Mouse (Mus musculus) heart, postnatal 36 days (tissue): ENCODE results near the gene Catip. TPM values are rescaled to one million over a fixed set of nuclear protein-coding genes. Genes with fewer than 3 reads are reported as not detected.

ENCODE experiments used
- DNase-seq, 2 experiments: peaks; one replicate each; pipeline ENCODE4 v3.0.0; 2021 to 2022
- intact Hi-C: fragments of 180-260 bp; cut with DNase I; formaldehyde crosslinking; loops from one replicate; pipeline ENCODE4 v1.15.1; 2025
- total RNA-seq, 2 experiments: library from RNA; stranded (reverse); gene quantifications; 2 replicates each; pipeline ENCODE4 v1.2.3; 2021

Gene Catip
- total RNA-seq, 2 experiments from 2014 or later = 0.19 to 0.41 TPM

- no peak for DNase-seq
- intact Hi-C loops = no loop called here
Observed at GRCm38 (mm10) chr1:74379058-74379504, 17.2 kb downstream of the Catip start.

GRCm38 (mm10) chr1:74380484-74380883 lies 18.6 kb downstream of the Catip start:
- DNase-seq = no peak
- intact Hi-C loops = no loop called here

- intact Hi-C loops = no loop called here
Observed at GRCm38 (mm10) chr1:74381588-74382021, 19.7 kb downstream of the Catip start.

GRCm38 (mm10) chr1:74383385-74383784 lies 21.5 kb downstream of the Catip start:
- no peak for DNase-seq
- intact Hi-C loops = no loop called here

More at GRCm38 (mm10) chr1:74381588-74382021, 19.7 kb downstream of the Catip start:
- no peak for DNase-seq

- no peak for DNase-seq
- intact Hi-C loops = no loop called here
Observed at GRCm38 (mm10) chr1:74384525-74384924, 22.6 kb downstream of the Catip start.

- DNase-seq = no peak
- intact Hi-C loops = loop anchor here (1.0 to 5.0 kb wide), 2 partner anchors 23 to 178 kb away; partner anchors contain the start of gene Catip
Observed at GRCm38 (mm10) chr1:74385064-74385463, 23.2 kb downstream of the Catip start.

GRCm38 (mm10) chr1:74385531-74385930 lies 23.6 kb downstream of the Catip start:
- no peak for DNase-seq
- intact Hi-C loops = loop anchor here (1.0 to 5.0 kb wide), 2 partner anchors 23 to 178 kb away; partner anchors contain the start of gene Catip

- no peak for DNase-seq
- intact Hi-C loops = loop anchor here (1.0 to 5.0 kb wide), 3 partner anchors 18 to 179 kb away; no protein-coding TSS in a partner anchor
Observed at GRCm38 (mm10) chr1:74386363-74386713, 24.4 kb downstream of the Catip start.

GRCm38 (mm10) chr1:74386714-74387385 lies 24.9 kb downstream of the Catip start:
- intact Hi-C loops = loop anchor here (1.0 to 5.0 kb wide), 3 partner anchors 19 to 180 kb away; no protein-coding TSS in a partner anchor
- peak; percentile 96 to 99 for DNase-seq

GRCm38 (mm10) chr1:74387386-74387988 lies 25.6 kb downstream of the Catip start:
- intact Hi-C loops = loop anchor here (2.0 to 5.0 kb wide), 2 partner anchors 55 to 180 kb away; no protein-coding TSS in a partner anchor
- DNase-seq = no peak

- no peak for DNase-seq
- intact Hi-C loops = loop anchor here (5.0 kb wide), 1 partner anchor 181 kb away; no protein-coding TSS in a partner anchor
Observed at GRCm38 (mm10) chr1:74388398-74388920, 26.6 kb downstream of the Catip start.

- intact Hi-C loops = loop anchor here (5.0 to 10.0 kb wide), 3 partner anchors 183 to 475 kb away; partner anchors contain the start of genes Bcs1l and Zfp142
- DNase-seq = peak; percentile 52 to 59
Observed at GRCm38 (mm10) chr1:74389831-74390286, 28.0 kb downstream of the Catip start.

GRCm38 (mm10) chr1:74390287-74390906 lies 28.5 kb downstream of the Catip start:
- peak; percentile 77 to 79 for DNase-seq
- intact Hi-C loops = loop anchor here (10.0 kb wide), 2 partner anchors 194 to 476 kb away; partner anchors contain the start of genes Bcs1l and Zfp142

GRCm38 (mm10) chr1:74390924-74391748 lies 29.2 kb downstream of the Catip start, which contains the start of gene Ctdsp1:
Gene Ctdsp1, plus strand, starts transcription at chr1:74391509.
- peak; percentile 98 for DNase-seq
- intact Hi-C loops = loop anchor here (10.0 kb wide), 2 partner anchors 194 to 476 kb away; partner anchors contain the start of genes Bcs1l and Zfp142

- intact Hi-C loops = loop anchor here (10.0 kb wide), 2 partner anchors 193 to 477 kb away; partner anchors contain the start of genes Bcs1l and Zfp142
- DNase-seq = peak; percentile 81 to 90
Observed at GRCm38 (mm10) chr1:74391844-74392441, 30.0 kb downstream of the Catip start.

GRCm38 (mm10) chr1:74392446-74392994 lies 30.6 kb downstream of the Catip start:
- peak in 1 of 2 experiments; percentile 35 for DNase-seq
- intact Hi-C loops = loop anchor here (10.0 kb wide), 2 partner anchors 192 to 478 kb away; partner anchors contain the start of genes Bcs1l and Zfp142

- DNase-seq = no peak
- intact Hi-C loops = loop anchor here (10.0 kb wide), 2 partner anchors 192 to 478 kb away; partner anchors contain the start of genes Bcs1l and Zfp142
Observed at GRCm38 (mm10) chr1:74393010-74393409, 31.1 kb downstream of the Catip start.

- no peak for DNase-seq
- intact Hi-C loops = loop anchor here (10.0 kb wide), 2 partner anchors 191 to 479 kb away; partner anchors contain the start of genes Bcs1l and Zfp142
Observed at GRCm38 (mm10) chr1:74393697-74394096, 31.8 kb downstream of the Catip start.
